Mouse (Mus musculus) urinary bladder, adult 18-20 months (tissue): Measurements from ENCODE around the gene Olfr287.

Source experiments
- DNase-seq, 2 experiments: peaks; one replicate each; pipeline ENCODE4 v3.0.0; 2022; ENCODE audit warnings: low spot score in 2 of 2, mixed read lengths in 2 of 2

Olfr287 gene

GRCm38 (mm10) chr15:98220877-98221276, at the start of gene Olfr287, which contains the start of gene Gm44579:
Gene Olfr287, minus strand, starts transcription at chr15:98221056.
Gene Gm44579, minus strand, starts transcription at chr15:98220977.
- no peak for DNase-seq

GRCm38 (mm10) chr15:98257776-98258175, 36.9 kb upstream of the Olfr287 start:
- DNase-seq = no peak

GRCm38 (mm10) chr15:98257193-98257592, 36.3 kb upstream of the Olfr287 start, which contains the start of gene H1fnt:
Gene H1fnt, minus strand, starts transcription at chr15:98257293.
- DNase-seq = no peak

GRCm38 (mm10) chr15:98256271-98256670, 35.4 kb upstream of the Olfr287 start:
- DNase-seq = no peak

- no peak for DNase-seq
Observed at GRCm38 (mm10) chr15:98235442-98235841, 14.6 kb upstream of the Olfr287 start.

- no peak for DNase-seq
Observed at GRCm38 (mm10) chr15:98234350-98234749, 13.5 kb upstream of the Olfr287 start, which contains the start of gene Olfr286. Gene Olfr286, minus strand, starts transcription at chr15:98234450.

- DNase-seq = no peak
Observed at GRCm38 (mm10) chr15:98226096-98226495, 5.2 kb upstream of the Olfr287 start.

GRCm38 (mm10) chr15:98225610-98226009, 4.8 kb upstream of the Olfr287 start:
- no peak for DNase-seq

- DNase-seq = no peak
Observed at GRCm38 (mm10) chr15:98222377-98222776, 1.5 kb upstream of the Olfr287 start.

- DNase-seq = no peak
Observed at GRCm38 (mm10) chr15:98214130-98214529, 6.7 kb downstream of the Olfr287 start.

- DNase-seq = no peak
Observed at GRCm38 (mm10) chr15:98213336-98213870, 7.5 kb downstream of the Olfr287 start.

- no peak for DNase-seq
Observed at GRCm38 (mm10) chr15:98209676-98210075, 11.2 kb downstream of the Olfr287 start.

GRCm38 (mm10) chr15:98195442-98195841, 25.4 kb downstream of the Olfr287 start, which contains the start of gene Olfr288:
Gene Olfr288, minus strand, starts transcription at chr15:98195542.
- DNase-seq = no peak

GRCm38 (mm10) chr15:98184456-98184855, 36.4 kb downstream of the Olfr287 start:
- no peak for DNase-seq

- no peak for DNase-seq
Observed at GRCm38 (mm10) chr15:98181856-98182570, 38.8 kb downstream of the Olfr287 start.

- DNase-seq = peak; percentile 87 to 93
Observed at GRCm38 (mm10) chr15:98181132-98181711, 39.6 kb downstream of the Olfr287 start.

- DNase-seq = no peak
Observed at GRCm38 (mm10) chr15:98180567-98181131, 40.2 kb downstream of the Olfr287 start.

- no peak for DNase-seq
Observed at GRCm38 (mm10) chr15:98177320-98177719, 43.5 kb downstream of the Olfr287 start.

- DNase-seq = no peak
Observed at GRCm38 (mm10) chr15:98173821-98174220, 47.0 kb downstream of the Olfr287 start.

GRCm38 (mm10) chr15:98172113-98172512, 48.7 kb downstream of the Olfr287 start:
- no peak for DNase-seq

GRCm38 (mm10) chr15:98170917-98171316, 49.9 kb downstream of the Olfr287 start:
- no peak for DNase-seq

GRCm38 (mm10) chr15:98170365-98170764, 50.5 kb downstream of the Olfr287 start:
- no peak for DNase-seq
